Mouse (Mus musculus) embryonic facial prominence, embryonic 10.5 days (tissue): Measurements from ENCODE around the gene Dnah7b. TPM values are rescaled to one million over a fixed set of nuclear protein-coding genes. Genes with fewer than 3 reads are reported as not detected.
"Not testable (repeated sequence)": the region's sequence is repeated elsewhere in the genome, so short reads cannot be mapped to it uniquely, and the experiment has no call there.

Experiments
- DNase-seq: peaks from one replicate; pipeline ENCODE4 v3.0.0-alpha.2; 2017; ENCODE audit warnings: low spot score
- H3K27ac ChIP-seq: fragments of 300-500 bp; sonication (generic); replicated peaks from 2 replicates; pipeline ENCODE4 v1.5.1; 2016; ENCODE audit warnings: mild to moderate bottlenecking
- H3K27me3 ChIP-seq: fragments of 300-500 bp; sonication (generic); replicated peaks from 2 replicates; pipeline ENCODE4 v1.6.1; 2016; ENCODE audit warnings: low read depth, mild to moderate bottlenecking; ENCODE audit not compliant: poor library complexity, severe bottlenecking
- H3K36me3 ChIP-seq: fragments of 300-500 bp; sonication (generic); replicated peaks from 2 replicates; pipeline ENCODE4 v1.6.1; 2016; ENCODE audit warnings: mild to moderate bottlenecking, moderate library complexity
- H3K4me1 ChIP-seq: fragments of 300-500 bp; sonication (generic); 2 replicates; pipeline ENCODE4 v1.6.1; 2016
- H3K4me3 ChIP-seq: fragments of 300-500 bp; sonication (generic); 2 replicates; pipeline ENCODE4 v1.5.1; 2016; ENCODE audit warnings: mild to moderate bottlenecking, moderate library complexity
- H3K9me3 ChIP-seq: fragments of 300-500 bp; sonication (generic); 2 replicates; pipeline ENCODE4 v1.6.1; 2016; ENCODE audit warnings: mild to moderate bottlenecking
- WGBS: fragments of 180-500 bp; shearing (Covaris S2); methylation state at CpG from one replicate; pipeline ENCODE4 v1.1.7; 2016; 5-methylcytosine and 5-hydroxymethylcytosine counted together
- polyA plus RNA-seq: library from polyadenylated mRNA; unstranded; fragments of >200 nt; fragmentation: Nextera tagmentation; extraction: Ambion mirVana; gene quantifications from 2 replicates; pipeline ENCODE4 v1.2.1, GENCODE M21; 2016

Gene Dnah7b
- polyA plus RNA-seq, 1 experiment from 2014 or later = 2.9 TPM

DNA sequence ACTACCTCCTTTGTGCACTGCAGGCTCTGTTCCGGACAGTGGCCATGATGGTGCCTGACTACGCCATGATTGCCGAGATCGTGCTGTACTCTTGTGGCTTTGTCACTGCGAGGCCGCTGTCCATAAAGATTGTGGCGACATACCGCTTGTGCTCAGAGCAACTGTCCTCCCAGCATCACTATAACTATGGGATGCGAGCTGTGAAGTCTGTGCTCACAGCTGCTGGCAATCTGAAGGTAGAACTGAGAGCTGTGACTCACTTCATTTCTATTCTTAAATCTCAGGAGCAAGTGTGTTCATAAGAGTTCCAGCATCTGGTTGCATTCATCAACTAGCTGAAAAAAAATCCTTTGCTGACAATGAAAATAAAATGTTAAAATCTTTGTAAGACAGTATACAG is 135.1 kb downstream of the Dnah7b start:
- not testable (repeated sequence) for H3K27ac ChIP-seq, H3K36me3 ChIP-seq, H3K27me3 ChIP-seq, H3K4me1 ChIP-seq, H3K4me3 ChIP-seq, H3K9me3 ChIP-seq, DNase-seq
- 95% methylated on average over 9 of the region's 9 CpGs for WGBS

DNA sequence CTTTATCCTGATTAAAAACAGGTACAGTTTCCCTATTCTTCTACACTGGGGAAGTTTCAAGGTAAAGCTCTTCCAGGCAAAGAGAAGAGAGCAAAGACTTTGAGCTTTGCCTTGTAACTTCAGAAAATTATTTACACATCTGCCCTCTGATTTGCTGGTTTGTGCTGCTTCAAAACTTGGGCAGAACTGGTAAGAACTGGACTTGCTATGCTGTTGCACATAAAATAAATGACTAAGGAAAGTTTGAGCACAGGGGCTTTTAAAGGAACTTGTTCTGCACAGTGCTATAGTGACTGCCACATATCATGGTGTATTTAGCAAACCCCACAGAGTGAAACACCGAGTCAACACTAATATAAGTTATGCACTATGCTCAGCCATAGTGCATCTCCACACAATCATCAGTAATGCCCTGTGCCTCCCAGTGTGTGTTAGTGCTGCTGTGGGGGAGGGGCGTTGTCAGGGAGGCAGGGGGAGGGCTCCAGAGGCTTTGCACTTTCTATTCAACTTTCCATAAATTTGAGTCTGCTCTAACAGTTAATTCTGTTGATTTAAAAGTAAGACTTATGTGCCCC is 144.0 kb downstream of the Dnah7b start:
- H3K4me3 ChIP-seq, H3K27me3 ChIP-seq, DNase-seq, H3K4me1 ChIP-seq, H3K9me3 ChIP-seq, H3K36me3 ChIP-seq, H3K27ac ChIP-seq: not testable (repeated sequence)
- 83% methylated on average over 2 of the region's 2 CpGs for WGBS

DNA sequence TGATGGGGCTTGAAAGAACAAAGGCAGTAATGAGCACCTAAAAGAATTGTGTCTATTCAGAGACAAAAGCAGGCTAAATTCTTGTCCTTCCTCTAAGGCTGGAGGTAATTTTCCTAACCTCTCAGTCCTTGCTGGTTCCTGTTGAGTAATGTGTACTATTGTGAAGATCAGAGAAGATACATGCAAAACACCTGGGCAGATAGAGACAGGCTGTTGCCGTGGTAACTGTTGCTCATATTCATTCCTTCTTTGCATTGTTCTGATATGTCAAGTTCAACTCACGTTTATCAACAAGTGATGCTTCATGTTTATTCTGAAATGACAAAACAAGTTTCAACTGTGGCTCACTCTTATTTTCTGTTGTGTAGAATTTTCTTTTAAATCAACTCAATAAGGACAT is 156.6 kb downstream of the Dnah7b start:
- H3K4me1 ChIP-seq, H3K27me3 ChIP-seq, H3K36me3 ChIP-seq, H3K4me3 ChIP-seq, DNase-seq, H3K9me3 ChIP-seq, H3K27ac ChIP-seq: not testable (repeated sequence)
- WGBS = 86% methylated on average over 2 of the region's 2 CpGs

GRCm38 (mm10) chr1:46226136-46226535 is 160.0 kb downstream of the Dnah7b start:
- H3K36me3 ChIP-seq = not testable (repeated sequence)

DNA sequence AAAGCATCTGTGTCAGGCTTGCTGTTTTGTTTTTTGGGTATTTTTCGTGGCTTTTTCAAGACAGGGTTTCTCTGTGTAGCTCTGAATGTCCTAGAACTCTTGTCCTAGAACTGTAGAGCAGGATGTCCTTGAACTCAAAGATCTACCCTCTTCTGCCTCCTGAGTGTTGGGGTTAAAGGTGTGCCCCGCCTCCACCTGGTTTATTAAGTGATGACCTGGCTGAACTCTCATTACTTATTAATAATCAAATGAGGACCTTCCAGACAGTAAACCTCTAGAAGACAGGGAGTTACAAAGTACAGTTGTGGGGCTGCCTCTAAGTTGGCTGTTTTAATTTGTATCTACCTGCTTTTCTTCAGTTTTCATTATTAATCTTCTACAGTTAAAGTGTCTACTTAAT is 202.7 kb downstream of the Dnah7b start:
- not testable (repeated sequence) for H3K27me3 ChIP-seq, H3K9me3 ChIP-seq
- 79% methylated on average over 2 of the region's 2 CpGs for WGBS

More at GRCm38 (mm10) chr1:46226136-46226535, 160.0 kb downstream of the Dnah7b start:
- not testable (repeated sequence) for H3K9me3 ChIP-seq, H3K4me3 ChIP-seq, H3K4me1 ChIP-seq, DNase-seq, H3K27me3 ChIP-seq, H3K27ac ChIP-seq

DNA sequence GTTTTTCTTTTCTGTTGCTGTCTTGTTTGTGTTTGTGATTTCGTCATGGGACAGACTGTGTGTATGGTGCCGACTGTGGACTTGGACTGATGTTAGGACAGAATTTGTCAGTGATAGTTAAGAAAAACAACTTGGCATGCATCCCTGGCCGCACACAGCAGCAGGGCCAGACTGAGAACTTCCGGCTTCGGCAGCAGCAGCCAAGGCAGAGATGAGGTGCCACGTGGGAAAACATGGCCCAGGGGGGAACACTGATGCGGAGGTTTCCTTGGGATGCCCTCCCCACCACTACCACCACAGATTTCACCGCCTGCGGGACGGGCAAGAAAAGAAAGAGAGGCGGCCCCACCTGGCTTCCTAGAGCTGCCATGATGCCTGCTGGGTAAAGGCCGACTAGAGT is 205.8 kb downstream of the Dnah7b start:
- WGBS = 82% methylated on average over 12 of the region's 12 CpGs
- no peaks in the 10 kb centered on the region for H3K27me3 ChIP-seq
- H3K4me3 ChIP-seq = no peak overlapping the region
- H3K9me3 ChIP-seq = no peaks in the 10 kb centered on the region
- DNase-seq = no peak
- no peaks in the 10 kb centered on the region for H3K4me1 ChIP-seq
- no peak overlapping the region for H3K27ac ChIP-seq
- no peaks in the 10 kb centered on the region for H3K36me3 ChIP-seq

More for the DNA sequence above, 202.7 kb downstream of the Dnah7b start:
- not testable (repeated sequence) for H3K27ac ChIP-seq, H3K36me3 ChIP-seq, DNase-seq, H3K4me3 ChIP-seq, H3K4me1 ChIP-seq

DNA sequence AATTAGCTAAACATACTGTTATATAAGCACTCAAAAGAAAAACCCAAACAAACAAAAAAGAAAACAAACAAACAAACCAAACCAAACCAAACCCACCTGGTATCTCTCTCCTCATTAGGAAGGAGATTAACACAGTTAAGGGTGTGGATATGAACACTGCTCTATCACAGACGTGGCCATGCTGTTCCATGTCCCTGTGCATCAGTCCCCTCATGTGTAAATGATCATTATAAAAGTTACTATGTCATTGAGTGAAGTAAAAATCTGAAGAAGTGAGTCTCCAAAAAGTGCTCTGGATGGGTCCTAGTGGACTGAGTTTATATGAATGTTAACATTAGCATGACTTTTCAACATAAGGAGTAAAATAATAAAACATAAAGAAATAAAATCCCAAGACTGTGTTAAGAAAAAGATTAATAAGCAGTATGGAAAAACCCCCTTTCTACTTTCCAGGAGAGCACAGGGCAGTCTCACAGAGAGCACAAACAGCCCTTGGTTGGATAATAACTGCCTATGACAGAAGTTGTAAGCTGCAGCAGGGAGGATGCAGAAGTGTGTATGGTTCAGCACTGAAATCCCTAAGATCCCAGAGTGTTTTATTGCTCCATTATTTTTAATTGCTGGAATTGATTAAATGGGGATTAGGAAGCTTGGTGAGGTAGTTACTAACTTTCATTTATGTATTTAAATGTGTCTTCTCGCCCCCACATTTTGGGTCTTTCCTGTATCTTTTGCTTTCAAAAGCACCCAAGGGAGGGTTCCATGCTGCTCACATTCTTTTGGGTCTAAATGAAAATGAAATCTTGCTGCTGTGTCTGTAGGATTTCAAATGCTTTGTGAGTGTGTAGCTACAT is 212.2 kb downstream of the Dnah7b start:
- H3K27ac ChIP-seq, DNase-seq, H3K36me3 ChIP-seq, H3K9me3 ChIP-seq, H3K27me3 ChIP-seq, H3K4me1 ChIP-seq, H3K4me3 ChIP-seq: not testable (repeated sequence)
- WGBS = 72% methylated on average over 2 of the region's 2 CpGs

DNA sequence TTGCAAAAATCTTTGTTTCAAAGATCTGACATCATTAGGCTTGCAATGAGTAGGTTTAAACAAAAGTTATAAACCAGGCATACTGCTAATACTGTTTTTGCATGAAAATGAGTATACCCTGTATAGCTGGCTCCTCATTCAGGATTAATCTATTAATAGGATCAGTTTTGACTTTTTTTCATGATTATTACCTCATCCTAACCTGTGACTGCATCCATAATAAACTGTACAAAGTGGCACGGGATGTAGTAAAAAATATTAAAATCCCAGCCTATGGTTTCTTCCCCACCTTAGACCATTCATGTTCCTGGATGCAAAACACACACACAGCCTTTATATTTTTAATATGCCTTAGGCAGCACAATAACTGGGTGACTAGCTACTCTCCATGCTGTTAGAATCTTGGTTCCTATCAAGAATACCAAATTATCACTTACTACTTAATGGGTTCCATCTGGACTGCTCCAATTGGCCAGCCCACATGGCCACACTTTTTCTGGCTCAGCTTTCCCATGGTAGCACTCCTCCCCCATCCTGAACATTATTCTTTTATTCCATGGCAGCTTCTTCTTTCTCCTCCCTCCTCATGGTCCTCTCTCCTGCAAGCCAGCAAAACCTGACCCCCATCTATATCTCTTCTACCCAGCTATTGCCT is 212.9 kb downstream of the Dnah7b start:
- H3K27me3 ChIP-seq, H3K36me3 ChIP-seq, H3K9me3 ChIP-seq, H3K4me1 ChIP-seq, H3K4me3 ChIP-seq, H3K27ac ChIP-seq: not testable (repeated sequence)
- WGBS = 73% methylated on average over 1 of the region's 1 CpGs
- DNase-seq = peak; percentile 13

- not testable (repeated sequence) for H3K27me3 ChIP-seq, H3K27ac ChIP-seq, H3K4me1 ChIP-seq, H3K36me3 ChIP-seq, H3K4me3 ChIP-seq, H3K9me3 ChIP-seq, DNase-seq
- 86% methylated on average over 2 of the region's 2 CpGs for WGBS
These were observed 228.3 kb downstream of the Dnah7b start for GRCm38 (mm10) chr1:46294451-46294850.

- H3K4me3 ChIP-seq, H3K36me3 ChIP-seq, H3K27ac ChIP-seq, DNase-seq, H3K4me1 ChIP-seq, H3K9me3 ChIP-seq, H3K27me3 ChIP-seq: not testable (repeated sequence)
These were observed 259.8 kb downstream of the Dnah7b start for GRCm38 (mm10) chr1:46325942-46326341.

GRCm38 (mm10) chr1:46345301-46345700 is 279.2 kb downstream of the Dnah7b start:
- WGBS = 87% methylated on average over 3 of the region's 3 CpGs

DNA sequence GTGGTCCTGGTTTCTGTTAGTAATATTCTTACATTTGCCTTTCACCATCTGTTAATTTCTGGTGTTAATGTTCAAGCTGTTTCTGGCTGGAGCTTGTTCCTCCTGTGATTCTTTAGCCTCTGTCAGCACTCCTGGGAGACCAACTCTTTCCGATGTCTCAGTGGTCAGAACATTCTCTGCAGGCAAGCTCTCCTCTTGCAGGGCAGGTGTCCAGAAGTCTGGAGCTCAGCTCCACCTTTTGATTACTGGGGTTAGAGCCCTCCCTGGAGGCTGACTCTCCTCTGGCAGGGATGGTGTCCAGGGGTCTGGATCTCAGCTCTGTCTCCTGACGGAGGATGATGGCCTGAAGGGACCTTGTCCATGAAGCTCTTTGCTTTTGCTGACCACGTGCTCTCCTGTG is 314.5 kb downstream of the Dnah7b start:
- H3K27ac ChIP-seq, DNase-seq, H3K9me3 ChIP-seq, H3K4me1 ChIP-seq, H3K36me3 ChIP-seq, H3K4me3 ChIP-seq, H3K27me3 ChIP-seq: not testable (repeated sequence)
- 95% methylated on average over 3 of the region's 3 CpGs for WGBS

More at GRCm38 (mm10) chr1:46345301-46345700, 279.2 kb downstream of the Dnah7b start:
- not testable (repeated sequence) for H3K27me3 ChIP-seq, DNase-seq, H3K36me3 ChIP-seq, H3K9me3 ChIP-seq, H3K4me3 ChIP-seq, H3K4me1 ChIP-seq, H3K27ac ChIP-seq

DNA sequence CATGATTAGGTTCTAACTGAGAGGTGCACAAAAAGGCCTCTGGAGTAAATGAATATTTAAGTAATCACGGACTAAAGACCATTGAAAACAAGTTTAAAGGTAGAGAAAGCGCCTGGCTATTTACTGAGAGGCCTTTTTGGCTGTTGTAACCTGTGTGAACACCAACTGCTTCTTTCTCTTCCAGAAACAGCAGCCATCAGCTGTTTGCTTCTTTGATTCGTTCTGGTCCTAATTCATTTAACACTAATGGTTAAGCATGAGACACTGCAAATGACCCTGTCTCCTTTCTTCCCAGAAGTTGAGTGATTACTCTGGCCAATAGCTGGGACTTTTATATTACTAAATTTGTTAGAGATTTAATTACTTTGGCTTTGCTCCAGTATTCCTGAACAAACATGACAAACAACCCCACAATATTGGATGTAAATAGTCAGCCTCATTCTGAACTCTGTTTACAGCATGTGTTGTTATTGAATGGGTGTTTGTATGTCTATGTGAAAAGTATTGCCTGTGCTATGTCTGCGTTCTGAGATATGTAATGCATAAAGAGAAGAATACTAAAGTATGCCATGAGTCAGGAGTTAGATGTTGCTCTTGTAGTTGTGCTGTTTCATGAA is 328.7 kb downstream of the Dnah7b start:
- not testable (repeated sequence) for H3K36me3 ChIP-seq, DNase-seq, H3K27me3 ChIP-seq, H3K27ac ChIP-seq, H3K4me3 ChIP-seq, H3K9me3 ChIP-seq, H3K4me1 ChIP-seq
- WGBS = 83% methylated on average over 4 of the region's 4 CpGs
